21 mouse cellular contexts compared by ENCODE assay signal in the genomic region with DNA sequence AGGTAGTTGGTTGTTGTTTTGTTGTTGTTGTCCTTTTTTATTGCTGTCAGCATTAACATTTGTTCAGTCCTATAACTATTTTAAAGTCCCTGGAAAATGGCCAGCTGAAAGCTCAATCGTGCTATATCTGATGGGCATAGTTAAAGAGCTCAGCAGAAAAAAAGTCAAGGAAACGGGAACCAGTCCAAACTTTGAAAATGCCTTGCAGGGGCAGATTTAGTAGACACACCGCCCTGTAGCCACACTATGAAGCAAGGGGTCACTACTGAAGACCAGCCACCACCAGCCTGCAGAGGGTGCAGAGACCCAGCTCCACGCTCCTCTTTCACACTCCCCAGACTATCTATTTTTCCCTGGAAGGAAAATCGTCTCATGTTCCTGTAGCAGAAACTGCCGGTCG.
DNase-seq lines count a peak whose midpoint lies in the region; ATAC-seq and TF ChIP-seq lines count a peak whose summit lies in the region.
"Had no signal": no experiment of that assay in that cellular context is flagged by ENCODE, and none has a peak within 500 bp of the region (broad histone marks: within the 10 kb centered on the region; RNA-seq: fewer than 3 reads in every experiment).

No protein-coding gene starts in this region.

- H3K36me3 ChIP-seq in heart, embryonic 10.5 days, result peaks cover 29% of the 10 kb centered on the region; the same call in 1 of the 2 replicates
- H3K36me3 ChIP-seq in lung, postnatal 0 days (ENCODE audit: insufficient read depth, low read length), result peaks cover 4% of the 10 kb centered on the region
- no peaks in the 10 kb centered on the region for H3K36me3 ChIP-seq in midbrain, embryonic 14.5 days (ENCODE audit: control insufficient read depth, insufficient read depth, low read length)
- H3K36me3 ChIP-seq: midbrain, embryonic 13.5 days had no signal

- H3K27me3 ChIP-seq in heart, embryonic 10.5 days (ENCODE audit: insufficient read depth, poor library complexity, severe bottlenecking), result no peaks in the 10 kb centered on the region
- H3K27me3 ChIP-seq in lung, postnatal 0 days (replicated peaks; ENCODE audit: insufficient read depth, low read length), result no peaks in the 10 kb centered on the region
- no peaks in the 10 kb centered on the region for H3K27me3 ChIP-seq in midbrain, embryonic 14.5 days (ENCODE audit: control insufficient read depth, insufficient read depth, low read length)
- H3K27me3 ChIP-seq: midbrain, embryonic 13.5 days had no signal

- no peak overlapping the region for H3K4me2 ChIP-seq in lung, postnatal 0 days (replicated peaks; ENCODE audit: low read depth, low read length)
- no peak overlapping the region for H3K4me2 ChIP-seq in midbrain, embryonic 14.5 days (ENCODE audit: low read length)
- H3K4me2 ChIP-seq: hindbrain, embryonic 14.5 days; midbrain, embryonic 13.5 days had no signal

- 0 out of 2 replicates have a peak, but pooled peaks have one; percentile 10 for TF ChIP-seq CTCF in lung, postnatal 0 days (IDR thresholded peaks at IDR 0.05)

- DNase-seq in adrenal gland, adult 2 months, result peak; percentile 23
- DNase-seq in adrenal gland, postnatal 4 days (ENCODE audit: low spot score in 2 of 2), result no peak
- DNase-seq in heart, embryonic 10.5 days (ENCODE audit: low spot score), result peak; percentile 68
- no peak for DNase-seq in heart, postnatal 36 days
- no peak for DNase-seq in lung, postnatal 0 days (ENCODE audit: low spot score)
- no peak for DNase-seq in lung, postnatal 10 days
- peak; percentile 12 for DNase-seq in heart, postnatal 4 days
- no peak for DNase-seq in midbrain, embryonic 14.5 days
- DNase-seq: cerebellum, postnatal 10 days; forebrain, postnatal 0 days; kidney, postnatal 14 days; liver; liver, postnatal 0 days; right cerebral cortex, adult 18-20 months; thymus, postnatal 4 days had no signal

- H3K4me1 ChIP-seq in heart, embryonic 10.5 days, result peaks cover 26% of the 10 kb centered on the region
- no peaks in the 10 kb centered on the region for H3K4me1 ChIP-seq in lung, postnatal 0 days (ENCODE audit: insufficient read depth, low read depth, low read length)
- no peaks in the 10 kb centered on the region for H3K4me1 ChIP-seq in midbrain, embryonic 14.5 days (ENCODE audit: control insufficient read depth, insufficient read depth, low read length)
- H3K4me1 ChIP-seq: midbrain, embryonic 13.5 days had no signal

- 75% methylated on average over 7 of the region's 7 CpGs for WGBS in heart, embryonic 10.5 days
- 57% methylated on average over 7 of the region's 7 CpGs for WGBS in lung, postnatal 0 days
- 92% methylated on average over 7 of the region's 7 CpGs for WGBS in midbrain, embryonic 14.5 days

- no peak for ATAC-seq in lung, postnatal 0 days
- no peak for ATAC-seq in midbrain, embryonic 14.5 days (ENCODE audit: low FRiP score, low TSS enrichment)
- ATAC-seq: CD4-positive, CD25-positive, alpha-beta regulatory T cell, adult 4 months; forebrain, postnatal 0 days; intestine, embryonic 16.5 days; liver, postnatal 0 days; midbrain, embryonic 13.5 days had no signal

- no peak overlapping the region for H3K27ac ChIP-seq in heart, embryonic 10.5 days
- H3K27ac ChIP-seq in lung, postnatal 0 days (ENCODE audit: low read length), result no peak overlapping the region
- no peak overlapping the region for H3K27ac ChIP-seq in midbrain, embryonic 14.5 days (replicated peaks; ENCODE audit: low read depth, low read length)
- H3K27ac ChIP-seq: hindbrain, embryonic 14.5 days; midbrain, embryonic 13.5 days had no signal

- H3K9me3 ChIP-seq in heart, embryonic 10.5 days, result no peaks in the 10 kb centered on the region
- H3K9me3 ChIP-seq in lung, postnatal 0 days (ENCODE audit: low read length), result no peaks in the 10 kb centered on the region
- no peaks in the 10 kb centered on the region for H3K9me3 ChIP-seq in midbrain, embryonic 14.5 days (ENCODE audit: control insufficient read depth, low read length)
- H3K9me3 ChIP-seq: G1E; midbrain, embryonic 13.5 days had no signal

- intact Hi-C loops in heart, postnatal 36 days (cut with DNase I), result no loop called here

- no peak overlapping the region for H3K4me3 ChIP-seq in heart, embryonic 10.5 days
- no peak overlapping the region for H3K4me3 ChIP-seq in lung, postnatal 0 days (ENCODE audit: low read depth, low read length)
- H3K4me3 ChIP-seq in midbrain, embryonic 14.5 days (replicated peaks; ENCODE audit: low read depth, low read length), result no peak overlapping the region
- H3K4me3 ChIP-seq: midbrain, embryonic 13.5 days; myocyte had no signal

- TF ChIP-seq EP300 in lung, postnatal 0 days (IDR thresholded peaks at IDR 0.05), result no peak

- no peak overlapping the region for H3K9ac ChIP-seq in lung, postnatal 0 days (replicated peaks; ENCODE audit: low read depth)
- no peak overlapping the region for H3K9ac ChIP-seq in midbrain, embryonic 14.5 days (replicated peaks; ENCODE audit: low read length)
- H3K9ac ChIP-seq: forebrain, postnatal 0 days; hindbrain, embryonic 14.5 days; liver, postnatal 0 days; midbrain, embryonic 13.5 days had no signal

Comparison
In these comparisons a context has a peak if more than half of its experiments do, and no peak if none do; other contexts are left out.
1. DNase-seq: peak in adrenal gland, adult 2 months (single experiment), heart, embryonic 10.5 days (single experiment) and heart, postnatal 4 days (single experiment); none in adrenal gland, postnatal 4 days (0 of 2), heart, postnatal 36 days (0 of 2), lung, postnatal 0 days (single experiment), lung, postnatal 10 days (single experiment) and midbrain, embryonic 14.5 days (single experiment).